Mouse (Mus musculus) intestine, postnatal 0 days (tissue): Measurements from ENCODE around the gene Lbh. TPM values are rescaled to one million over a fixed set of nuclear protein-coding genes. Genes with fewer than 3 reads are reported as not detected.

ENCODE experiments used
- ATAC-seq: fragments of 200-750 bp; cut with Nextera tagmentation; 2 replicates; pipeline ENCODE4 v1.8.0; 2017; ENCODE audit warnings: mild to moderate bottlenecking, moderate TSS enrichment, moderate library complexity
- H3K27ac ChIP-seq: fragments of 300-500 bp; sonication (generic); 2 replicates; pipeline ENCODE4 v1.5.1; 2014; ENCODE audit warnings: mild to moderate bottlenecking, low read depth, low read length, moderate library complexity
- H3K27me3 ChIP-seq: fragments of 300-500 bp; sonication (generic); replicated peaks from 2 replicates; pipeline ENCODE4 v1.6.1; 2014; ENCODE audit warnings: low read length, mixed read lengths; ENCODE audit not compliant: control insufficient read depth, insufficient read depth
- H3K36me3 ChIP-seq: fragments of 300-500 bp; sonication (generic); 2 replicates; pipeline ENCODE4 v1.6.1; 2014; ENCODE audit warnings: mild to moderate bottlenecking, moderate library complexity; ENCODE audit not compliant: control insufficient read depth, insufficient read depth
- H3K4me1 ChIP-seq: fragments of 300-500 bp; sonication (generic); replicated peaks from 2 replicates; pipeline ENCODE4 v1.6.1; 2014; ENCODE audit warnings: antibody characterized with exemption, low read length, mixed read lengths; ENCODE audit not compliant: control insufficient read depth, insufficient read depth
- H3K4me2 ChIP-seq: fragments of 300-500 bp; sonication (generic); replicated peaks from 2 replicates; pipeline ENCODE4 v1.6.1; 2014; ENCODE audit warnings: low read depth, mild to moderate bottlenecking, moderate library complexity
- H3K4me3 ChIP-seq: fragments of 300-500 bp; sonication (generic); 2 replicates; pipeline ENCODE4 v1.5.1; 2014; ENCODE audit warnings: low read depth, low read length
- H3K9ac ChIP-seq: fragments of 300-500 bp; sonication (generic); 2 replicates; pipeline ENCODE4 v1.6.1; 2014; ENCODE audit warnings: mild to moderate bottlenecking, low read depth, low read length
- H3K9me3 ChIP-seq: fragments of 300-500 bp; sonication (generic); 2 replicates; pipeline ENCODE4 v1.6.1; 2016; ENCODE audit warnings: mixed run types; ENCODE audit not compliant: control insufficient read depth
- CTCF ChIP-seq: sonication (generic); IDR thresholded peaks from 2 replicates; pipeline ENCODE4 v1.5.1; 2016; ENCODE audit warnings: low read depth, mild to moderate bottlenecking, control low read depth, antibody characterized with exemption, moderate library complexity
- WGBS: fragments of 180-500 bp; shearing (Covaris S2); extraction: QIAGEN DNeasy Blood & Tissue Kit; methylation state at CpG from one replicate; pipeline ENCODE4 v1.1.7; 2014; 5-methylcytosine and 5-hydroxymethylcytosine counted together
- polyA plus RNA-seq: library from polyadenylated mRNA; unstranded; fragments of >200 nt; fragmentation: Nextera tagmentation; extraction: Ambion mirVana; gene quantifications from 2 replicates; pipeline ENCODE4 v1.2.1, GENCODE M21; 2015

Gene Lbh
- polyA plus RNA-seq, 1 experiment from 2014 or later: 11.1 TPM

GRCm38 (mm10) chr17:72907777-72908176 is 10.3 kb upstream of the Lbh start:
- Histone ChIP-seq H3K9me3 (no peaks in the 10 kb centered on the region), H3K36me3 (no peaks in the 10 kb centered on the region), H3K4me2 (no peak overlapping the region), H3K27me3 (no peaks in the 10 kb centered on the region), H3K27ac (no peak overlapping the region), H3K9ac (no peak overlapping the region), H3K4me3 (no peak overlapping the region), H3K4me1 (no peaks in the 10 kb centered on the region)
- TF ChIP-seq CTCF: no peak
- WGBS: 92% methylated on average over 8 of the region's 8 CpGs
- no peak for ATAC-seq

GRCm38 (mm10) chr17:72908561-72908960 is 9.5 kb upstream of the Lbh start:
- TF ChIP-seq CTCF: no peak
- Histone ChIP-seq H3K4me1 (no peaks in the 10 kb centered on the region), H3K9me3 (no peaks in the 10 kb centered on the region), H3K36me3 (no peaks in the 10 kb centered on the region), H3K27me3 (no peaks in the 10 kb centered on the region), H3K27ac (no peak overlapping the region), H3K9ac (no peak overlapping the region), H3K4me3 (no peak overlapping the region), H3K4me2 (no peak overlapping the region)
- ATAC-seq: no peak
- 96% methylated on average over 3 of the region's 3 CpGs for WGBS

DNA sequence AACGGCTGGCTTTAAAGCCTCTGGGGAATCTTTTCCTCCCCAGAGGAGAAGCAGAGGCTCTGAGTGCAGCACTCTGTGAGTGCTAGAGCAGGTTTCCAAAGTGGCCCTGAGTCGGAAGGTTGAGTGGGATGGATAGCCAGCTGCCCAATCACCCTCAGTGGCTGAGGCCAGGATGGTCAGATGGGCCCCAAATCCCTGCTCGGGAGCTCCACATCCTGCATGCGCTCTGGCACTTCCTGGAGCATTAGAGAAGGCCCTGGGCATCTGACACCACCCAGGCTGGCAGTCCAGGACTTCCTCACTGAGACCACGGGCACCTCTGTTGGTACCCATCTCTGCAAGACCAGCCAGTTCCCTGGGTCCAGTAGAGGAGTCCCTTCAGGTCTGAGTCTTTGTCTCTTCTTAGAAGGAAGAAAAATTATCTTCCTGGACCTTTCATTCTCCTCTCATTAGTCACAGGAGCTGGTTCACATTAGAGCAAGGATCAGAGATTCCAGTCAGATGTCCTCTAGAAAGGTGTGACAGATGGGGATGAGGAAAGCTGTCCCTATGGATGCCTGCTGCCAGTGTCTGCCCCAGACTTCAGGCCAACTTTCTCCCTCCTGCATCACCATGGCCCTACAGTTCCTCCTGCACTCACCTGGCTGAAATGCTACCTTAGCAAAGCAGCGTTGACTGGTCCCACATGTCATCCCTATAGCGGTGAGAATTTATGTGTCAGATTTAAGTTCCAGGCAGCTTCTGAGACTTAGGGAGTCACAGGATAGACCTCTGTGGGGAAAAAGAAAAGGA is 8.8 kb upstream of the Lbh start:
- no peaks in the 10 kb centered on the region for H3K36me3 ChIP-seq
- no peaks in the 10 kb centered on the region for H3K9me3 ChIP-seq
- TF ChIP-seq CTCF: no peak
- no peaks in the 10 kb centered on the region for H3K27me3 ChIP-seq
- no peak for ATAC-seq
- no peak overlapping the region for H3K9ac ChIP-seq
- no peak overlapping the region for H3K4me2 ChIP-seq
- H3K4me3 ChIP-seq: no peak overlapping the region
- 81% methylated on average over 7 of the region's 7 CpGs for WGBS
- no peaks in the 10 kb centered on the region for H3K4me1 ChIP-seq
- no peak overlapping the region for H3K27ac ChIP-seq

GRCm38 (mm10) chr17:72911283-72911682 is 6.8 kb upstream of the Lbh start:
- Histone ChIP-seq H3K4me1 (no peaks in the 10 kb centered on the region), H3K27ac (no peak overlapping the region), H3K4me2 (no peak overlapping the region), H3K4me3 (no peak overlapping the region), H3K9ac (no peak overlapping the region), H3K27me3 (no peaks in the 10 kb centered on the region), H3K36me3 (no peaks in the 10 kb centered on the region), H3K9me3 (no peaks in the 10 kb centered on the region)
- TF ChIP-seq CTCF: no peak
- no peak for ATAC-seq
- WGBS: 71% methylated on average over 11 of the region's 11 CpGs

DNA sequence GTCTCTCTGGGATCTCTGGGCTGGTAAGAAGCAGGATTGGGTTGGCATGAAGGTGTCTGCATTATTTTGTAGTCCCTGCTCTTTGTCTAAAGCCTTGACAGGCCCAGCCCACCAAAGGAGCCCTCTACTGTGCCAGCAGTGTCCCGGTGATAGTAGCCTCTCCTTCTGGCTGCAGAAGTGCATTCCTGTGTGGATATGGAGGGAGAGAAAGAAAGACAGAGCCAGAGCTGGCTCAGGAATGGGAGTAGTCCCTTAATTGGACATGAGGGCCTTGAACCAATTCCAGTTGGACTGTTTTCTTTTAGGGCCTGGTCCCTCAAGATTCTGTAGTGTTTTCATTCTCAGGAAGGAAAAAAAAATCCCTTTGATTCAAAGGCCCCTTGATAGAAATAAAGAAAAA is 6.4 kb upstream of the Lbh start:
- Histone ChIP-seq H3K36me3 (no peaks in the 10 kb centered on the region), H3K4me1 (no peaks in the 10 kb centered on the region), H3K27ac (no peak overlapping the region), H3K9ac (no peak overlapping the region), H3K27me3 (no peaks in the 10 kb centered on the region), H3K4me3 (no peak overlapping the region), H3K4me2 (no peak overlapping the region), H3K9me3 (no peaks in the 10 kb centered on the region)
- TF ChIP-seq CTCF: no peak
- no peak for ATAC-seq
- 43% methylated on average over 1 of the region's 1 CpGs for WGBS

DNA sequence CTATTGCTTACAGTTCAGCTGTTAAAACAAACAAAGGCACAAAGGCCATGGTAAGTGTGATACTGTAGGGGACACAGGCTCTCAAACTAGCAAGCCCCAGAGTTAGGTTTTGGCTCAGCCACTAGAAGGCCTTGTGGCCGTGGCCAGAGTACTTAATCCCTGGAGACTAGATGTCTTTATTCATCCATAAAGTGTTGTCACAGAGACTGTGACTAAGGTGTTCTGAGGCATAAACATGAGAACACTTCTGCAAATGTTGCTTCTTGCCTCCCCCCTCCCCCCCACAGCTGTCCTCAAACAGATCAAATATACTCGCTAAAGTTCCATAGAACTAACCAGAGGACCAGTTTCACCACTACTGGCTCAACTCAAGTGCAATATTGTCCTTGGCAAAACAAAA is 4.0 kb upstream of the Lbh start:
- H3K36me3 ChIP-seq: no peaks in the 10 kb centered on the region
- no peaks in the 10 kb centered on the region for H3K27me3 ChIP-seq
- H3K4me1 ChIP-seq: no peaks in the 10 kb centered on the region
- no peak overlapping the region for H3K4me3 ChIP-seq
- TF ChIP-seq CTCF: no peak
- H3K9ac ChIP-seq: no peak overlapping the region
- ATAC-seq: no peak
- 84% methylated on average over 2 of the region's 2 CpGs for WGBS
- no peak overlapping the region for H3K4me2 ChIP-seq
- H3K9me3 ChIP-seq: no peaks in the 10 kb centered on the region
- H3K27ac ChIP-seq: no peak overlapping the region
